Mouse (Mus musculus): ENCODE data around the gene Aph1c. TPM values are rescaled to one million over a fixed set of nuclear protein-coding genes. Genes with fewer than 3 reads are reported as not detected.

The Aph1c gene
- total RNA-seq (2014; fragmentation: Nextera tagmentation) (not detected in 2 replicates), total RNA-seq (2017) (0.12 and 0.16 TPM in 2 replicates), polyA plus RNA-seq (2012) (not detected in 2 replicates)

DNA sequence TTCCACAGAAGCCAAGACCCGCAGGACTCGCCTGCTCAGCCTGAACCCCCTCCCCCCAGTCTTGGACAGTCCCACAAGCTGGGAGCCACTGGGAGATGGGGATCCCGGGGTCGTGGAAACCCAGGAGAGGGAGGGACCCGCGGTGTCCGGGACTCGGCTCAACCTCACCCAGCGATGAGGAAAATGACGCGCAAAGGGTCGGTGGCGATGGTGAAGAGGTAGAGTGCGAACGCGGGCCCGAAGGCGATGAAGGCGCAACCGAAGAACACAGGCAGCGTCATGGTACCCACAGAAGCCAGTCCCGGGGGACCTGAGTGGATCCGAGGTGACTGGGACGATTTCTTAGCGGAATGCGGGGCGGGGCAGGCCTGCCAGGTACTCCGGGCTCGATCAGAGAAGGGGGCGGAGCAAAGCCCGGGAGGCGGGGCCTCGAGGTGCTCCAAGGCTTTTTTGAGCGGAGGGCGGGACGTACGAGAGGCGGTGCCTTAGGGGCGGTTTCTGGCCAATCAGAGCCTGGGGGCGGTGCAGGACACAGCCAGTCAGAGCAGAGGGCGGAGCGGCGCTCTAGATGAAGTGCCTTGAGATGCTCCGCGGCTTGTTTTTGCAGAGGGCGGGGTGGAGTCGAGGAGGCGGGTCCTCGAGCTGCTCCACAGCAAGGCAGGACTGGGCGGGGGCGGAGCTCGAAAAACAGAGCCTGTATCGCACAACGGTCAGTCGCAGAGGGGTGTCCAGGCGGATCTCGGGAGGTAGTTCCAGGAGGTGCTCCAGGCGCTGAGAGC is at the start of gene Aph1c:
TSS of gene Aph1c (minus strand) at position 409 of the 779 bp plus-strand sequence.
- peak within 1 kb of the TSS; percentile 71 for H3K4me3 ChIP-seq (ENCODE audit: low read depth, low read length)
- peaks cover 18% of the 10 kb centered on the region for H3K4me1 ChIP-seq (ENCODE audit: insufficient read depth, low read depth, low read length)
- H3K36me3 ChIP-seq (replicated peaks): peaks cover 4% of the 10 kb centered on the region
- DNase-seq (ENCODE audit: low spot score): peak; percentile 80
- no peaks in the 10 kb centered on the region for H3K9me3 ChIP-seq (replicated peaks)
- peaks cover 6% of the 10 kb centered on the region; the same call in 1 of the 2 replicates for H3K27me3 ChIP-seq (ENCODE audit: insufficient read depth, low read length)
- no peak for TF ChIP-seq GATA2 (IDR thresholded peaks at IDR 0.05; ENCODE audit: borderline replicate concordance, low read depth, low read length)
- no peak for TF ChIP-seq TAL1 (conservative IDR thresholded peaks at IDR 0.05; ENCODE audit: low read depth, low read length)
- TF ChIP-seq CTCF (IDR thresholded peaks at IDR 0.05; ENCODE audit: low read depth, low read length): no peak
- TF ChIP-seq POLR2AphosphoS5 (IDR thresholded peaks at IDR 0.05; ENCODE audit: insufficient replicate concordance, low read depth, low read length): no peak
- TF ChIP-seq GATA1 (IDR thresholded peaks at IDR 0.05; ENCODE audit: borderline replicate concordance, low read length): no peak
- peak; percentile 90 for ATAC-seq (ENCODE audit: extremely low read depth, insufficient number of reproducible peaks, low FRiP score, poor library complexity, severe bottlenecking)

GRCm38 (mm10) chr9:66883500-66883899 is 49.0 kb upstream of the Aph1c start:
- TF ChIP-seq TAL1 (conservative IDR thresholded peaks at IDR 0.05; ENCODE audit: low read depth, low read length) (no peak), CTCF (IDR thresholded peaks at IDR 0.05; ENCODE audit: low read depth, low read length) (no peak), POLR2AphosphoS5 (IDR thresholded peaks at IDR 0.05; ENCODE audit: insufficient replicate concordance, low read depth, low read length) (no peak), GATA2 (IDR thresholded peaks at IDR 0.05; ENCODE audit: borderline replicate concordance, low read depth, low read length) (no peak), GATA1 (IDR thresholded peaks at IDR 0.05; ENCODE audit: borderline replicate concordance, low read length) (no peak)
- H3K27me3 ChIP-seq (ENCODE audit: insufficient read depth, low read length): no peaks in the 10 kb centered on the region
- H3K4me1 ChIP-seq (ENCODE audit: insufficient read depth, low read depth, low read length): peaks cover 27% of the 10 kb centered on the region
- H3K36me3 ChIP-seq (replicated peaks): peaks cover 51% of the 10 kb centered on the region
- DNase-seq (ENCODE audit: low spot score): no peak
- ATAC-seq (ENCODE audit: extremely low read depth, insufficient number of reproducible peaks, low FRiP score, poor library complexity, severe bottlenecking): no peak
- no peak overlapping the region for H3K4me3 ChIP-seq (ENCODE audit: low read depth, low read length)
- no peaks in the 10 kb centered on the region for H3K9me3 ChIP-seq (replicated peaks)

- DNase-seq (ENCODE audit: low spot score) (no peak), ATAC-seq (ENCODE audit: extremely low read depth, insufficient number of reproducible peaks, low FRiP score, poor library complexity, severe bottlenecking) (no peak)
- H3K9me3 ChIP-seq (replicated peaks): no peaks in the 10 kb centered on the region
- H3K4me1 ChIP-seq (ENCODE audit: insufficient read depth, low read depth, low read length): peaks cover 23% of the 10 kb centered on the region
- H3K27me3 ChIP-seq (ENCODE audit: insufficient read depth, low read length): no peaks in the 10 kb centered on the region
- TF ChIP-seq CTCF (IDR thresholded peaks at IDR 0.05; ENCODE audit: low read depth, low read length) (no peak), TAL1 (conservative IDR thresholded peaks at IDR 0.05; ENCODE audit: low read depth, low read length) (no peak), GATA1 (IDR thresholded peaks at IDR 0.05; ENCODE audit: borderline replicate concordance, low read length) (no peak), GATA2 (IDR thresholded peaks at IDR 0.05; ENCODE audit: borderline replicate concordance, low read depth, low read length) (no peak), POLR2AphosphoS5 (IDR thresholded peaks at IDR 0.05; ENCODE audit: insufficient replicate concordance, low read depth, low read length) (no peak)
- peaks cover 52% of the 10 kb centered on the region for H3K36me3 ChIP-seq (replicated peaks)
- H3K4me3 ChIP-seq (ENCODE audit: low read depth, low read length): no peak overlapping the region
These were observed 47.9 kb upstream of the Aph1c start for GRCm38 (mm10) chr9:66882406-66882821.

- Histone ChIP-seq H3K9me3 (replicated peaks) (no peaks in the 10 kb centered on the region), H3K4me1 (ENCODE audit: insufficient read depth, low read depth, low read length) (peaks cover 19% of the 10 kb centered on the region), H3K4me3 (ENCODE audit: low read depth, low read length) (no peak overlapping the region), H3K27me3 (ENCODE audit: insufficient read depth, low read length) (no peaks in the 10 kb centered on the region), H3K36me3 (replicated peaks) (peaks cover 48% of the 10 kb centered on the region)
- TF ChIP-seq CTCF (IDR thresholded peaks at IDR 0.05; ENCODE audit: low read depth, low read length) (no peak), GATA2 (IDR thresholded peaks at IDR 0.05; ENCODE audit: borderline replicate concordance, low read depth, low read length) (no peak), TAL1 (conservative IDR thresholded peaks at IDR 0.05; ENCODE audit: low read depth, low read length) (no peak), POLR2AphosphoS5 (IDR thresholded peaks at IDR 0.05; ENCODE audit: insufficient replicate concordance, low read depth, low read length) (no peak), GATA1 (IDR thresholded peaks at IDR 0.05; ENCODE audit: borderline replicate concordance, low read length) (no peak)
- ATAC-seq (ENCODE audit: extremely low read depth, insufficient number of reproducible peaks, low FRiP score, poor library complexity, severe bottlenecking) (no peak), DNase-seq (ENCODE audit: low spot score) (no peak)
These were observed 47.3 kb upstream of the Aph1c start for GRCm38 (mm10) chr9:66881858-66882257.

DNA sequence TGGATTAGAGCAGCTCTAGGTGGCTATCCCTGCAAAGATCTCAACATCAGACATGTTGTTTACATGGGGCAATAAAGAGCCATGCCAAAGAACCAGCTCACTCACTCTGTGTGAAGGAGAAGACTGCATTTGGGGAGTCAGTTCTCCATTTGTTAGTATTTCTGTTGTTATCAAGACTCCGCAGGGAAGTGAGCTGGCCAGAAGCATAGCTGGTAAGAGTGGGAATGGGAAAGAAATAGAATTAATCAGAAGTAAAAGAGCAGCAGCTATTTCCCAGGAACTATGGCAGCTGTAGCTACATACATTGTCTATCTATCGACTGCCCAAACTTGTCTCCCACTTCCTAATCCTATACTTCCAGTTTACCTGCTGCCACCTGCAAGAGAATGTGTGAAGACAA is 46.2 kb upstream of the Aph1c start:
- no peak overlapping the region for H3K4me3 ChIP-seq (ENCODE audit: low read depth, low read length)
- H3K27me3 ChIP-seq (ENCODE audit: insufficient read depth, low read length): no peaks in the 10 kb centered on the region
- DNase-seq (ENCODE audit: low spot score) (no peak), ATAC-seq (ENCODE audit: extremely low read depth, insufficient number of reproducible peaks, low FRiP score, poor library complexity, severe bottlenecking) (no peak)
- H3K4me1 ChIP-seq (ENCODE audit: insufficient read depth, low read depth, low read length): peaks cover 16% of the 10 kb centered on the region
- TF ChIP-seq GATA1 (IDR thresholded peaks at IDR 0.05; ENCODE audit: borderline replicate concordance, low read length): no peak
- no peak for TF ChIP-seq POLR2AphosphoS5 (IDR thresholded peaks at IDR 0.05; ENCODE audit: insufficient replicate concordance, low read depth, low read length)
- TF ChIP-seq GATA2 (IDR thresholded peaks at IDR 0.05; ENCODE audit: borderline replicate concordance, low read depth, low read length): no peak
- TF ChIP-seq TAL1 (conservative IDR thresholded peaks at IDR 0.05; ENCODE audit: low read depth, low read length): no peak
- TF ChIP-seq CTCF (IDR thresholded peaks at IDR 0.05; ENCODE audit: low read depth, low read length): no peak
- H3K36me3 ChIP-seq (replicated peaks): peaks cover 44% of the 10 kb centered on the region
- peaks cover 3% of the 10 kb centered on the region for H3K9me3 ChIP-seq (replicated peaks)

DNA sequence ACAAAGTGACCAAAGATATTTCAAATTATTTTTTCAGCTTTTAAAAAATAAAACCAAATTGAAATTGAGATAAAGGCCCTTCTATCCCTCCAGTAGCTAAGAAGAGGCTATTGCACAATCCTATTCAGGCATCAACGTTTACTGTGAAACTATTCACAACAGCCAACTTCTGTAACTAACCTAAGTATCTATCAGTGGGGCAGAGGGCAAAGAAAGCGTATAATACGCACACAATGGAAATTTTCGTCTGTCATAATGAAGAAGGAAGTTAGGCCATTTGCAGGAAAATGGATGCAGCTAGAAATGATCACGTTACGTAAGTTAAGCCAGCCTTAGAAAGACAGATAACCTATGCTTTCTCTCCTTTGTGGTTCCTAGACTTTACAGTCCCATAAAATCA is 45.0 kb upstream of the Aph1c start:
- H3K36me3 ChIP-seq (replicated peaks): peaks cover 52% of the 10 kb centered on the region

More for the DNA sequence above, 45.0 kb upstream of the Aph1c start:
- ATAC-seq (ENCODE audit: extremely low read depth, insufficient number of reproducible peaks, low FRiP score, poor library complexity, severe bottlenecking): no peak
- H3K9me3 ChIP-seq (replicated peaks): peaks cover 3% of the 10 kb centered on the region
- DNase-seq (ENCODE audit: low spot score): no peak
- no peaks in the 10 kb centered on the region for H3K27me3 ChIP-seq (ENCODE audit: insufficient read depth, low read length)
- peaks cover 17% of the 10 kb centered on the region for H3K4me1 ChIP-seq (ENCODE audit: insufficient read depth, low read depth, low read length)
- TF ChIP-seq POLR2AphosphoS5 (IDR thresholded peaks at IDR 0.05; ENCODE audit: insufficient replicate concordance, low read depth, low read length) (no peak), GATA2 (IDR thresholded peaks at IDR 0.05; ENCODE audit: borderline replicate concordance, low read depth, low read length) (no peak), TAL1 (conservative IDR thresholded peaks at IDR 0.05; ENCODE audit: low read depth, low read length) (no peak)
- no peak overlapping the region for H3K4me3 ChIP-seq (ENCODE audit: low read depth, low read length)
